Mouse (Mus musculus) CH12.LX (cell line): ENCODE data around the gene Mier1.

ENCODE experiments used
- CHD2 ChIP-seq: IDR thresholded peaks from 2 replicates; pipeline ENCODE4 v1.6.1; 2011; ENCODE audit warnings: low read length, improper control_type of control experiment
- CTCF ChIP-seq, 2 experiments: IDR thresholded peaks in 1 of 2; conservative IDR thresholded peaks in 1 of 2; 2 replicates each; pipeline ENCODE4 v1.5.1; 2011 to 2012; ENCODE audit warnings: low read depth in 2 of 2, low read length in 2 of 2, improper control_type of control experiment in 1 of 2, inconsistent platforms in 1 of 2, mild to moderate bottlenecking in 1 of 2, moderate library complexity in 1 of 2
- JUND ChIP-seq: conservative IDR thresholded peaks from 2 replicates; pipeline ENCODE4 v1.6.1; 2011; ENCODE audit warnings: low read depth, low read length, improper control_type of control experiment
- MAFK ChIP-seq: IDR thresholded peaks from 2 replicates; pipeline ENCODE4 v1.6.1; 2011; ENCODE audit warnings: low read length, improper control_type of control experiment; ENCODE audit not compliant: insufficient replicate concordance
- NELFE ChIP-seq: IDR thresholded peaks from 2 replicates; pipeline ENCODE4 v1.6.1; 2011; ENCODE audit warnings: low read depth, low read length, improper control_type of control experiment
- POLR2A ChIP-seq: IDR thresholded peaks from 2 replicates; pipeline ENCODE4 v1.6.1; 2011; ENCODE audit warnings: low read depth, mild to moderate bottlenecking, improper control_type of control experiment, low read length
- SMC3 ChIP-seq: IDR thresholded peaks from 2 replicates; pipeline ENCODE4 v1.6.1; 2011; ENCODE audit warnings: low read depth, low read length, improper control_type of control experiment
- TBP ChIP-seq: conservative IDR thresholded peaks from 2 replicates; pipeline ENCODE4 v1.6.1; 2011; ENCODE audit warnings: low read depth, low read length, improper control_type of control experiment
- ZC3H11A ChIP-seq: IDR thresholded peaks from 2 replicates; pipeline ENCODE4 v1.6.1; 2012; ENCODE audit warnings: low read depth, mild to moderate bottlenecking, inconsistent platforms, low read length, improper control_type of control experiment
- ZNF384 ChIP-seq: IDR thresholded peaks from 2 replicates; pipeline ENCODE4 v1.6.1; 2012; ENCODE audit warnings: low read depth, low read length, improper control_type of control experiment, inconsistent platforms

GRCm38 (mm10) chr4:103067906-103068655 lies 46.1 kb upstream of the Mier1 start:
- TF ChIP-seq ZC3H11A (no peak), CHD2 (no peak), POLR2A (no peak), CTCF (conservative IDR thresholded peaks at IDR 0.05 in 1 of 2, IDR thresholded peaks at IDR 0.05 in 1 of 2; ENCODE audit: low read depth in 2 of 2, low read length in 2 of 2) (no peak), TBP (no peak), JUND (no peak), NELFE (no peak), MAFK (no peak), SMC3 (no peak), ZNF384 (no peak)
